Mouse (Mus musculus): ENCODE measurements around the gene Timm9. TPM values are rescaled to one million over a fixed set of nuclear protein-coding genes. Genes with fewer than 3 reads are reported as not detected.
A peak's percentile ranks its signal among the peaks of the same experiment; 100 is the strongest.

The Timm9 gene
- polyA plus RNA-seq, 1 experiment from 2014 or later = 108 TPM

- Histone ChIP-seq H3K4me2 (ENCODE audit: low read depth, low read length) (no peak overlapping the region), H3K27ac (ENCODE audit: low read length) (no peak overlapping the region), H3K27me3 (ENCODE audit: control insufficient read depth, insufficient read depth, low read length) (no peaks in the 10 kb centered on the region), H3K9me3 (replicated peaks; ENCODE audit: control insufficient read depth, low read length) (no peaks in the 10 kb centered on the region), H3K4me1 (ENCODE audit: control insufficient read depth, insufficient read depth, low read length) (no peaks in the 10 kb centered on the region), H3K36me3 (ENCODE audit: control insufficient read depth, insufficient read depth) (peaks cover 44% of the 10 kb centered on the region), H3K4me3 (ENCODE audit: low read length) (no peak overlapping the region), H3K9ac (ENCODE audit: low read length) (no peak overlapping the region)
- 95% methylated on average over 9 of the region's 9 CpGs for WGBS
- no peak for ATAC-seq (replicated peaks; ENCODE audit: extremely low read depth, insufficient read depth, low FRiP score)
Observed at GRCm38 (mm10) chr12:71148801-71149200, 12.3 kb upstream of the Timm9 start.

DNA sequence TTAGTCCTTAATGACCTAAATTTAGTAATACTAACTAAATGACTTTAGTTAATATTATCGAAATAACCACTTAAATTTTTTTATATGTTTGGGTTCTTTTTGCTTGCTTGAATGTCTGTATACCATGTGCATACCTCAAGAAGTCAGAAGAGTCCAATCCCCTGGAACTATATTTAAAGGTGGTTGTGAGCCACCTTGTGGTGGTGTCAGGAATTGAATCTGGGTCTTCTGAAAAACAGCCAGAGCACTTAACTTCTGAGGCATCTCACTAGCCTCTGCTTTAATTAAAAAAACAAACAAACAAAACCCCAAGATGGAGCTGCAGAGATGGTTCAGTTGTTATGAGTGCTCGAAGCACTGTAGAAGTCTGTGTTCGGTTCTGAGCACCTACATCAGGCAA lies 11.2 kb upstream of the Timm9 start:
- H3K4me1 ChIP-seq (ENCODE audit: control insufficient read depth, insufficient read depth, low read length) = no peaks in the 10 kb centered on the region
- H3K9ac ChIP-seq (ENCODE audit: low read length) = no peak overlapping the region
- WGBS = 71% methylated on average over 3 of the region's 3 CpGs
- H3K4me2 ChIP-seq (ENCODE audit: low read depth, low read length) = no peak overlapping the region
- H3K27ac ChIP-seq (ENCODE audit: low read length) = no peak overlapping the region
- no peak for ATAC-seq (replicated peaks; ENCODE audit: extremely low read depth, insufficient read depth, low FRiP score)
- no peak overlapping the region for H3K4me3 ChIP-seq (ENCODE audit: low read length)
- H3K9me3 ChIP-seq (replicated peaks; ENCODE audit: control insufficient read depth, low read length) = no peaks in the 10 kb centered on the region
- peaks cover 42% of the 10 kb centered on the region for H3K36me3 ChIP-seq (ENCODE audit: control insufficient read depth, insufficient read depth)
- H3K27me3 ChIP-seq (ENCODE audit: control insufficient read depth, insufficient read depth, low read length) = no peaks in the 10 kb centered on the region

DNA sequence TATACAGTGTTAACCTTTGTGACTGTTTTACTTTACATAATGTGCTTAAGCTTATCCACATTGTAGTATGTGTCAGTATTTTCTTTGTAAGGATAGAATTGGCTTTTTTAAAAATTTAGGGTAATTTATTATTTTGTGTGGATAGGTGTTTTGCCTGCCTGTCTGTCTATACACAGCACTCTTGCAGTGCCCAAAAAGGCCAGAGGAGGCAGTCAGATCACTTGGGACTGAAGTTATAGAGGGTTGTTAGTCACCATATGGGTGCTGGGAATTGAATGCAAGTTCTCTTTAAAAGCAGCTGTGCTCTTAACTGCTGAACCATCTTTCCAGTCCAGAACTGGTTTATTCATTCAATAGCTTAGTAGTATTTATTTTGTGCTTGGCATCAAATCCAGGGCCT lies 4.7 kb upstream of the Timm9 start:
- ATAC-seq (replicated peaks; ENCODE audit: extremely low read depth, insufficient read depth, low FRiP score) = no peak
- Histone ChIP-seq H3K27ac (ENCODE audit: low read length) (no peak overlapping the region), H3K4me1 (ENCODE audit: control insufficient read depth, insufficient read depth, low read length) (peaks cover 11% of the 10 kb centered on the region), H3K9ac (ENCODE audit: low read length) (no peak overlapping the region), H3K36me3 (ENCODE audit: control insufficient read depth, insufficient read depth) (peaks cover 30% of the 10 kb centered on the region), H3K4me3 (ENCODE audit: low read length) (no peak overlapping the region), H3K9me3 (replicated peaks; ENCODE audit: control insufficient read depth, low read length) (no peaks in the 10 kb centered on the region), H3K4me2 (ENCODE audit: low read depth, low read length) (no peak overlapping the region), H3K27me3 (ENCODE audit: control insufficient read depth, insufficient read depth, low read length) (no peaks in the 10 kb centered on the region)

DNA sequence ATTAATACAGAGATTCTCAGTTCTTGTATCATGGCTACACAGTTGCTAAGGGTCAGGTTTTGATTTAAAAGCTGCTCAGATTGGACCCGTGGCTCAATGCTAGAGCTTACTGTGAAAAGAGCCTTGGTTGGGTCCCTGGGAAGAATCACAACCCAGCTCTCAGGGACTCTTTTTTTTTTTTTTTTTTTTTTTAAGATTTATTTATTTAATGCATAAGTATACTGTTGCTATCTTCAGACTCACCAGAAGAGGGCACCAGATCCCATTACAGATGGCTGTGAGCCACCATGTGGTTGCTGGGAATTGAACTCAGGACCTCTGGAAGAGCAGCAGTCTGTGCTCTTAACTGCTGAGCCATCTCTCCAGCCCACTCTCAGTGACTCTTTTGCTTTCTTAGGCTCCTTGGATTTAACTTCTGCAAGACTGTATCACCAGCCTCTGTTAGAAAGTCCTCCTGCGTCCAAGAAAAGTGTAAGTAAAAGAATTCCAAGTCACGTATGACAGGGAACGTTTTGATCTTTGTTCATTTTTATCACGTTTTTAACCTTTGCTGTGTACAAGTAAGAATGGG lies 2.9 kb upstream of the Timm9 start:
- H3K4me3 ChIP-seq (ENCODE audit: low read length) = no peak overlapping the region
- H3K27ac ChIP-seq (ENCODE audit: low read length) = no peak overlapping the region
- 73% methylated on average over 5 of the region's 5 CpGs for WGBS
- H3K9me3 ChIP-seq (replicated peaks; ENCODE audit: control insufficient read depth, low read length) = no peaks in the 10 kb centered on the region
- no peak overlapping the region for H3K9ac ChIP-seq (ENCODE audit: low read length)
- ATAC-seq (replicated peaks; ENCODE audit: extremely low read depth, insufficient read depth, low FRiP score) = no peak
- H3K4me2 ChIP-seq (ENCODE audit: low read depth, low read length) = no peak overlapping the region
- H3K4me1 ChIP-seq (ENCODE audit: control insufficient read depth, insufficient read depth, low read length) = peaks cover 20% of the 10 kb centered on the region
- H3K27me3 ChIP-seq (ENCODE audit: control insufficient read depth, insufficient read depth, low read length) = no peaks in the 10 kb centered on the region
- H3K36me3 ChIP-seq (ENCODE audit: control insufficient read depth, insufficient read depth) = peaks cover 27% of the 10 kb centered on the region

- Histone ChIP-seq H3K27ac (ENCODE audit: low read length) (no peak overlapping the region), H3K36me3 (ENCODE audit: control insufficient read depth, insufficient read depth) (peaks cover 22% of the 10 kb centered on the region), H3K4me1 (ENCODE audit: control insufficient read depth, insufficient read depth, low read length) (peaks cover 20% of the 10 kb centered on the region), H3K9ac (ENCODE audit: low read length) (peak overlapping the region; percentile 69), H3K4me3 (ENCODE audit: low read length) (peak overlapping the region; percentile 84), H3K4me2 (ENCODE audit: low read depth, low read length) (peak overlapping the region; percentile 99), H3K9me3 (replicated peaks; ENCODE audit: control insufficient read depth, low read length) (no peaks in the 10 kb centered on the region), H3K27me3 (ENCODE audit: control insufficient read depth, insufficient read depth, low read length) (no peaks in the 10 kb centered on the region)
- no peak for ATAC-seq (replicated peaks; ENCODE audit: extremely low read depth, insufficient read depth, low FRiP score)
- WGBS = 6% methylated on average over 11 of the region's 11 CpGs
Observed at GRCm38 (mm10) chr12:71137686-71138085, 1.2 kb upstream of the Timm9 start.

GRCm38 (mm10) chr12:71136974-71137491 lies 549 bp upstream of the Timm9 start:
- H3K4me2 ChIP-seq (ENCODE audit: low read depth, low read length) = peak overlapping the region; percentile 99
- peak overlapping the region; percentile 84 for H3K4me3 ChIP-seq (ENCODE audit: low read length)
- peak; percentile 80 for ATAC-seq (replicated peaks; ENCODE audit: extremely low read depth, insufficient read depth, low FRiP score)
- no peaks in the 10 kb centered on the region for H3K9me3 ChIP-seq (replicated peaks; ENCODE audit: control insufficient read depth, low read length)
- peaks cover 22% of the 10 kb centered on the region for H3K36me3 ChIP-seq (ENCODE audit: control insufficient read depth, insufficient read depth)
- no peaks in the 10 kb centered on the region for H3K27me3 ChIP-seq (ENCODE audit: control insufficient read depth, insufficient read depth, low read length)
- under 1% methylated on average over 30 of the region's 30 CpGs for WGBS
- H3K4me1 ChIP-seq (ENCODE audit: control insufficient read depth, insufficient read depth, low read length) = peaks cover 20% of the 10 kb centered on the region
- peak overlapping the region; percentile 85 for H3K27ac ChIP-seq (ENCODE audit: low read length)
- H3K9ac ChIP-seq (ENCODE audit: low read length) = peak overlapping the region; percentile 92

- ATAC-seq (replicated peaks; ENCODE audit: extremely low read depth, insufficient read depth, low FRiP score) = no peak
- no peaks in the 10 kb centered on the region for H3K27me3 ChIP-seq (ENCODE audit: control insufficient read depth, insufficient read depth, low read length)
- peak overlapping the region; percentile 86 for H3K4me2 ChIP-seq (ENCODE audit: low read depth, low read length)
- H3K9ac ChIP-seq (ENCODE audit: low read length) = peak overlapping the region; percentile 92
- H3K27ac ChIP-seq (ENCODE audit: low read length) = no peak overlapping the region
- 24% methylated on average over 5 of the region's 5 CpGs for WGBS
- H3K4me3 ChIP-seq (ENCODE audit: low read length) = peak overlapping the region; percentile 84
- H3K36me3 ChIP-seq (ENCODE audit: control insufficient read depth, insufficient read depth) = peaks cover 11% of the 10 kb centered on the region
- H3K4me1 ChIP-seq (ENCODE audit: control insufficient read depth, insufficient read depth, low read length) = peaks cover 20% of the 10 kb centered on the region
- no peaks in the 10 kb centered on the region for H3K9me3 ChIP-seq (replicated peaks; ENCODE audit: control insufficient read depth, low read length)
Observed at GRCm38 (mm10) chr12:71135581-71135980, 903 bp downstream of the Timm9 start.

DNA sequence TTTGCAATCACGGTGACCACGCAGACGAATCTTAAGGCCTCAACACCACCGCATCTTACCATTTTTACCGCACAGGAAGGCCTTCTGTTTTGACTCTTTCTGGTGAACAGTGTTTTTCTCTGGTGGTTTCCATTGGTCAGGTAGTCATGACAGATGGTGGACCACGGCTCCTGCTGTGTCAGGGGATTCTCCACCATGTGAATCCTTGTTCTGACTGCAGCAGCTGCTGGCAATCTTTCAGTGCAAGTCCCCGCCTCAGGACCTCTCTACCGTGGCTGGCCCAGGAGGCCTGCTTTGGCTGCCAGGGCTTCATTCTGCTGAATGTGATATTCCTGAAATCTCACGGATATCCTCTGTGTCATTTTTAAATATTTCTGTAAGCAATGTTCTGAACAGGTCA lies 13.2 kb downstream of the Timm9 start:
- no peak overlapping the region for H3K9ac ChIP-seq (ENCODE audit: low read length)
- H3K4me1 ChIP-seq (ENCODE audit: control insufficient read depth, insufficient read depth, low read length) = no peaks in the 10 kb centered on the region
- H3K4me2 ChIP-seq (ENCODE audit: low read depth, low read length) = no peak overlapping the region
- H3K27me3 ChIP-seq (ENCODE audit: control insufficient read depth, insufficient read depth, low read length) = no peaks in the 10 kb centered on the region
- WGBS = 87% methylated on average over 9 of the region's 9 CpGs
- peaks cover 30% of the 10 kb centered on the region for H3K36me3 ChIP-seq (ENCODE audit: control insufficient read depth, insufficient read depth)
- H3K4me3 ChIP-seq (ENCODE audit: low read length) = no peak overlapping the region
- no peak overlapping the region for H3K27ac ChIP-seq (ENCODE audit: low read length)
- H3K9me3 ChIP-seq (replicated peaks; ENCODE audit: control insufficient read depth, low read length) = no peaks in the 10 kb centered on the region
- no peak for ATAC-seq (replicated peaks; ENCODE audit: extremely low read depth, insufficient read depth, low FRiP score)

DNA sequence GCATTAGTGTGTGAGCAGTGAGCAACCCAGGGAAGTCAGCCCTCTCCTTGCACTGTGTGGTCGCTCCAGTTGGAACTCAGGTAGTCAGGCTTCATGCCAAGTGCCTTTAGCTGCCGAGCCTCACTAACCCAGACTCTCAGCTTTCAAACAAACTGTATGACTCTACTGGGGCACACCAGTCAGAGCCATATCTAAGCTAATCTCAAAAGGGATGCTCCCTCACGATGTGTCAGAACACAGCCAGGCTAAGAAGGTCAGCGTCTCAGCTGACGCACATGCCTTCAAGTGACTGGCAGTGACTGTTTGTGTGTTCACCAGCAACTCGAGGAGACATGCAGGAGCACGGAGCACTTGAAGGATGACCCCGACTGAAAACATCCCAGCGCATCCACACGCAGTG lies 13.8 kb downstream of the Timm9 start:
- H3K9me3 ChIP-seq (replicated peaks; ENCODE audit: control insufficient read depth, low read length) = no peaks in the 10 kb centered on the region
- H3K4me1 ChIP-seq (ENCODE audit: control insufficient read depth, insufficient read depth, low read length) = no peaks in the 10 kb centered on the region
- H3K9ac ChIP-seq (ENCODE audit: low read length) = no peak overlapping the region
- H3K27me3 ChIP-seq (ENCODE audit: control insufficient read depth, insufficient read depth, low read length) = no peaks in the 10 kb centered on the region
- ATAC-seq (replicated peaks; ENCODE audit: extremely low read depth, insufficient read depth, low FRiP score) = no peak
- no peak overlapping the region for H3K4me3 ChIP-seq (ENCODE audit: low read length)
- H3K4me2 ChIP-seq (ENCODE audit: low read depth, low read length) = no peak overlapping the region
- 82% methylated on average over 10 of the region's 10 CpGs for WGBS
- H3K27ac ChIP-seq (ENCODE audit: low read length) = no peak overlapping the region
- peaks cover 30% of the 10 kb centered on the region for H3K36me3 ChIP-seq (ENCODE audit: control insufficient read depth, insufficient read depth)

Data from heart, embryonic 16.5 days (tissue).